Mouse (Mus musculus) thymus, postnatal 10 days (tissue): Measurements from ENCODE around the gene Hbb-bh1.
"Not testable (repeated sequence)": the region's sequence is repeated elsewhere in the genome, so short reads cannot be mapped to it uniquely, and the experiment has no call there.

Experiments
- DNase-seq, 2 experiments: peaks; one replicate each; pipeline ENCODE4 v3.0.0; 2021; ENCODE audit warnings: low spot score in 2 of 2

Gene Hbb-bh1

DNA sequence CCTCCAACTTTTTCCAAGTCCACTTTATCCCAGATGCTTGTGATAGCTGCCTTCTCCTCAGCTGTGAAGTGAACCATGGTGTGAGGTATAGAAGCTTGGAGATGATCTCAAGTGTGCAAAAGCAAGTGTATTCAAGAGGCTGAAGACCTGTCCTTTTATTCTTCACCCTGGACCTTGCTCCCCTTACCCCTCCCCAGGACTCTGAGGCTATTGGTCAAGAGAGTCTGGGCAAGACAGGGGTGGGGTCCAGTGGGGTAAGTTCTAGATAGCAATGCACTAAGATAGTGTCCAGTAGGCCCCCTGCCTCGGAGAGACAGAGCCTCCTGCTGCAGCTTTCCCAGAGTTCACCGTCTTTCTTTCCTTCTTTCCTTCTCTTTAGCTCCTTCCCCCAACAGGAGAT lies at the start of gene Hbb-bh1:
Gene Hbb-bh1 (minus strand): TSS at position 131 of the 400 bp plus-strand sequence.
- no peak for DNase-seq

DNA sequence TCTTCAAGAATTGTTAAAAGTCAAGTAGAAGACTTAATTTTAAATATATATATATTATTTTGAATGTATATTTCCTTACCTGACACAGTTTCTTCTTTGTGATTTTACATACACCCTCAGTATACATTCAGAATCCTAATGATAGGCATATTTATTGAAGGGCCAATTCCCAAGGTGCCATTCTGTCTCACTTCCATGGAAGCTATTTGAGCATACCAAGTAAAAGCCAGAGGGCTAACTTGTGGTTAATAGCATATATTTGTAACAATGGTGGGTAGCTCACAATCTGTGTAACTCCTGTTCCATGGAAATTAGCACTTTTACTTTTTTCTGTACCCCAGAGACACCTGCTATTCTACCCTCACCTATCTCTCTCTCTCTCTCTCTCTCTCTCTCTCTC lies 43.2 kb upstream of the Hbb-bh1 start, which contains the start of gene Olfr66:
Gene Olfr66 (minus strand): TSS at position 101 of the 400 bp plus-strand sequence.
- no peak for DNase-seq

DNA sequence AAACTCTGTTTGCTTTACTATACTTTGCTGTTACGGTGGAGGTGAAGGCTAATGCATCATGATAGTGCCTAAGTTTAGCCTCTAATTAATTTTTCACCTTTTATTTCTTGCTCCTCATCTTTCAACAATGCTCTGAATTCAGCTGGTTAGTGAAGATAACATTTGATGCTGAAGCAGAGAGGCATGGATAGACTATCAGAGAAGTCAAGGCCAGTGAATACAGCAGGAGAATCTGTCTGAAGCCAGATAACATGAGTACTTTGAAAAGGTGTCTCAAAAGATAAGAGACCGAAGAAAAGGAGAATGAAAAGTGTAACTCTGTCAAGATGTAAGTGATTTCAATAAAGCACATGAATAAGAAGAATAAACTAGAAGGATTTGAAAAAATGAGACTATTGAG lies 34.1 kb upstream of the Hbb-bh1 start:
- DNase-seq, result no peak

DNA sequence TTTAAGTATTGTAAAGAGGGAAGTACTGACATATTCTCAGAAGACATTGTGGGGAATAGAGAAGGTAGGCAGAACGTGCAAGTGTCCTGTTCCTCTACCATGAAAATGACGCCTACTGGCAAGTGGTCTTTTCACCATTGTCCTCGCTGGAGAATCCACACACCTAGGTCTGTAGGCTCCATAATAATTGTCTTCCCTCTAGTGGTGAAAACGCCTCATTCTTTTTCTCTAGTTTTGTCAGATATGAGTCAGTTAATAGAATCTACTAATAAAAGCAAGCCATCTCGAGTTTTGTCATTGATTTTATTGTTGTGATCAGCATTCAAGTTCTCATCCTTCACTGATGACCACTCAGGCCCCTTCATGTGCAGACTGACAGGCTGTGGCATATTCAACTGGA lies 31.5 kb upstream of the Hbb-bh1 start:
- DNase-seq, result no peak

DNA sequence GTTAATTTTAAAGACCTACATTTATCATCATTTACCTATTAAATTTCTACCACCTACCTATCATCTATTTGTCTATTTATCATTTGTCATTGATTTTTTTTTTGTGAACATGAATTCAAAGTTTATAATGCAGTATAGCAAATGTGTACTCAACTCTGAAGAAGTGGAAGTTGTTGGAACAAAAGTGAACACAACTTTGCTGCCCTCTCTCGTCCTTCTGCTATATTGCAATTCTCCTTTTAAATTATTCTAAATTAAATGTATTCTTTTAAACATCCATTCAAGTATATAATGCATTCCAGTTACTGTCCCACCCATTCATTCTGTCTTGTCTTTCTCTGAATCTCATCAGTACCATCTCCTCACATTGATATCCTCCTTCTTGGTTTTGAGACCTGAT lies 30.1 kb upstream of the Hbb-bh1 start:
- DNase-seq, result no peak

DNA sequence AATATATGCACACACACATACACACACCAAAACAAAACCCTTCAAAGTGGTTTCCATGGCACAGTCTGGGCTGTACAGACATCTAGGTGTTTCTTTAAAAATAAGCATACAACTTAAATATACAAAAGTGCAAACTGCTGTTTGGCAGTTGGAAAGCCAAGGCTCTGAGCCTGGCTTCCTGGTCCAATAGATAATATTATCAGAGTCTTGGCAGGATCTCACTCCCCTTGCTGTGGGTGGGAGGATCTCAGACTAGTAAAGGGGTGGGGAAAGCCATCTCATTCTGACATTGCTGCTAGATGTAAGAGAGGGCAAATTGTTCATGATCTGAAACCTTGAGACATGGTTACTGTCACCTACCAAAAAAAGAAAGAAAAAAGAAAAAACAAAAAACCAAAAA lies 27.7 kb upstream of the Hbb-bh1 start:
- no peak for DNase-seq

DNA sequence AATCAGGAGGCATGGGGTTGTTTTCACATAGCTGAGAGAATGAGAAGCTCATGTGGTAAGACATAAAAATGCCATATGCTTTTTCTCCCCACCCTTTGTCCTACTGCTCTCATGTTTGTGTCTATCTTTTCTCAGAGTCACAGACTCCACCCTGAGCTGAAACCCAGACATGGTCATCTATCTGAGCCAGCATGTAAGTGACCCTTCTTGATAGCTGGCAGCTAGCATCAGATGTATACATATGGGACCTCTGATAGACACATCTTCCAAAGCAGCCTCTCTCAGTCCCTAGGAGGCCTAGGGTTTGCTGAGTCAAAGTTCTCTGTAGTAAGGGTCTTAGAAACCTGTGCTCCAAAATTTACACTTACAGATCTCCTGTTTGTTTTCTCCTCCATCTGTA lies 22.8 kb upstream of the Hbb-bh1 start:
- no peak for DNase-seq

DNA sequence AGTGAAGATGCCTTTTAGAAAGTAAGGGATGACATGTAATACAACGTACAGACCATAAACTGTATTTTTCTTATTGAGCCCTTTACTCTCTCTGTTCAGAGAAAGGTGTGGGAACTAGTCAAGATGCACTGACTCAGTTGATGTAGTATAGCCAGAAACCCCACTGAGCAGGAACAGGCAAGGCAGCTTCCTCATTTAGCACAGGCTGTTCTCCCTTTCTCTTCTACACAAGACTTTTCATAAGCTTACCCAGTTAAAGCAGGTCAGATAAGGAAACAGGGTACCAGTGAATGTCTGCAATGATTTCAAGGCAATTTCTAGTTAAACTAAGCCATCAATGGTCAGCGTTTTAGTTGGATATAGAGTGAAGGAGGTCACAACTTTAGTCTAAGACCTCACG lies 18.6 kb upstream of the Hbb-bh1 start:
- DNase-seq, result no peak

DNA sequence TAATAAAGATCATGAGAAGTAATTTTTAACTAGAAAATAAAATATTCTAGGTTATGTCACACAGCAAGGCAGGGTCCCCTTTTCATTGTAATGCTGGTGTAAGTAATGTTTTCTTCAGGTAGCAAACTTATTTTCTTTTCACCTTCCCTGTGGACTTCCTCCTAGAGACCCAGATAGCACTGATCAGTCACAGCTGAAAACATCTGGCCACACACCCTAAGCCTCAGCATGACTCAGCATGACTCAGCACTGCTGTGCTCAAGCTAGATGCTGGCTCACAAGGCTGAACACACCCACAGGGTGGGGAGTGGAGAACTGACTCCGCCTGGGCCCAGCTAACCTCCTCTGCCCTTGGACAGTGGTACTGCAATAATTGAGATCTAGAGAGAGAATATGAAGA lies 17.9 kb upstream of the Hbb-bh1 start:
- no peak for DNase-seq

DNA sequence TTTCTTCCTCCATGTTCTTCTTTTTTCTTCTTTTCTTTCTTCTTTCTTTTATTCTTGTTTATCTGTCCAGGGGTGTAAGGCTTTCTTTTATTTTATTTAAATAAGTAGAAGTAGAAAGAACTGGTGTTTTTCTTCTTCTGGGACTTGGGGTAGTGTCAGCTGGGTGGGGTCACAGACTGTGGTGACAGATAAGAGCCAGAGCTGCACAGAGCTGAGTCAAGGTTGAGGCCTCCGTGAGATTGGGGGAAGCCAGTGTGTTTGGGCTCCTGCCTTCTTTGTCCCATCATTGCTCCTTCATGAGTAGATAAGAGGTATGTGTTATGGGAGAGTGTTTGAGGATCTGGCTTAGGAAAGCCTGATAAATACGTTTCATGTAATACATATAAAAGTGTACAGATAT lies 16.1 kb upstream of the Hbb-bh1 start:
- no peak for DNase-seq

DNA sequence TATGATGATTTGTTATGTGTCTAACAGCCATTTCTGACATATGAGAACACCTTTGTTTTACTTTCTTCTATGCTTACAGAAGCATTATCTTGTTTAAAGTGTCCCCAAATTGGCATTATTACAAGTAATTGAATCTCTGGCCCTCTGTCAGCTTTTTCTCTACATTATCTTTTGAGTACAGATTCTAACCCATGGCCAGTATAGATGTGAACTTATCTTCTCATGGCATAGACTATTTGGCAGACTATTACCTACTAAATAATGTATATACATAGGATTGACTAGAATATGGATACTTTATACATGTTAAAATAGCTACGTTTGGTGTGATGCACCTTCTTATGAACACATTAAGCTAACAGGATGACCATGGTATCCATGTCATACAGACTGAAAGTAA lies 11.7 kb upstream of the Hbb-bh1 start:
- DNase-seq, result no peak

DNA sequence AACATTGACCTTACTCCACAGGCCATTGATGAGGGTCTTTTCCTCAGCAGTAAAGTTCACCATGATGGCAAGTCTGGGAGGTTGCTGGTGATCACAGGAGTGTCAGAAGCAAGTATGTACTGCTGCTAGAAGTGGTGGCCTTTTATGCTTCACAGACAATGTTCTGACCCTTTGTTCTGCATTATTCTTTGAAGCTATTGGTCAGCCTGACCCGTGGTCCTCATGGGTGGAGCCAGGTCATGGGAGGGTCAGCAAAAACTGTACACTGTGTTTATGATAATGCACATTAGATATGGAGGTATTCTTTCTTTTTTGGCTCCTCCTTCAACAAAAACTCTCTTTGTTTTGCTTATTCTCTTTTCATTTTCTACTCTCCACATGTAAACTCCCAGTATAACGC lies 10.1 kb upstream of the Hbb-bh1 start, which contains the start of gene Hbb-y:
Gene Hbb-y (minus strand): TSS at position 127 of the 400 bp plus-strand sequence.
- DNase-seq, result no peak

DNA sequence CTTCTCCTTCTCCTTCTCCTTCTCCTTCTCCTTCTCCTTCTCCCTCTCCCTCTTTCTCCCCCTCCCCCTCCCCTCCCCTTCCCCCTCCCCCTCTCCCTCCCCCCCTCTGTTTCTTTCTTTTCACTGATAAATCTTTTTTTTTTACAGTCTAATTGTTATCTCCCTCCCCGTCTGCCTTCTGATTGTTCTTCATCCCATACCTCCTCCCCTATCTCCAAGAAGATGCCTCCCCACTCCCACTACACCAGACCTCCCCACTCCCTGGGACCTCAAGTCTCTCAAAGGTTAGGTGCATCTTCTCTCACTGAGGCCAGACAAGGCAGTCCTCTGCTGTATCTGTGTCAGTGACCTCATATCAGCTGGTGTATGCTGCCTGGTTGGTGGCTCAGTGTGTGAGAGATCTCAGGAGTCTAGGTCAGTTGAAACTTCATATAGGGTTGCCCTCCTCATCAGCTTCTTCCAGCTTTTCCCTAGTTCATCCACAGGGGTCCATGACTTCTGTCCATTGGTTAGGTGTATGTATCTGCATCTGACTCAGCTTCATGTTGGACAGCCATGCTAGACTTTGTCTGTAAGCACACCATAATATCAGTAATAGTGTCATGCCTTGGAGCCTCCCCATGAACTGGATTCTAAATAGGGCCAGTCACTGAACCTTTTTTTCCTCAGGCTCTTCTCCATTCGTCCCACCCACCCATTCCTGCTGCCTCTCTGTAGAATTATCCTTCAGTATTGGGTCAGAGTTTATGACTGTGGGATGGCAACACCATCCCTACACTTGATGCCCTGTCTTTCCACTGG lies 1.8 kb upstream of the Hbb-bh1 start:
- no peak for DNase-seq

DNA sequence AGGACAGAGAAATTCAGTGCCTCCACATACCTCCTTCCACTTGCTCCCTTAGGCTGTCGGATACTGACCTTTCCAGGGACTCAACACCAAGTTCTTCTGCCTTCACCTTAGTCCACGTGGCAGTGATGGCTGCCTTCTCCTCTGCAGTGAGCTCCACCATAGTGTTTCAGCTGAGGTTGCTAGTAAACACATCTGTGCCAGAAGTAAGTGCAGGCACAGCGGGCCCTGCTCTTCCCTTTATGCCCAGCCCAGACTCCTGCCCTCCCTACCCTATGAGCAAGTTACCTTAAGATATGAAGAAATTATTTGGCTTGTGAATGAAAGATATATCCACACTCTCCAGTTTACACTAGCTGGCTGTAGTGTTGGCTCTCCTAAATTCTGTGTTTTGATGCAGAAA lies 2.7 kb downstream of the Hbb-bh1 start, which contains the start of gene Hbb-bh2:
Gene Hbb-bh2 (minus strand): TSS at position 253 of the 400 bp plus-strand sequence.
- no peak for DNase-seq

DNA sequence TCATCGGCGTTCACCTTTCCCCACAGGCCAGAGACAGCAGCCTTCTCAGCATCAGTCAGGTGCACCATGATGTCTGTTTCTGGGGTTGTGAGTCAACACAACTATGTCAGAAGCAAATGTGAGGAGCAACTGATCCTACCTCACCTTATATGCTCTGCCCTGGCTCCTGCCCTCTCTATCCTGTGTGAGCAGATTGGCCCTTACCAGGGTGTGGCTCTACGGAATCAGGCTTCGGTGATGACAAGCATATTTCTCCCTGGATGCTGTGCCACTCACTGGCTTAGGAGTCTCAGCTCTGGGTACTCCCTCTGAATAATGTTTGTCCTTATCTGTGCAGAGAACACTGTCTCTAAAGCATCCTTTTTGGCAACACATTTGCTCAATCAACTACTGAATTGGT lies 15.2 kb downstream of the Hbb-bh1 start, which contains the start of gene Hbb-bs:
Gene Hbb-bs (minus strand): TSS at position 289 of the 400 bp plus-strand sequence.
- DNase-seq, result no peak

DNA sequence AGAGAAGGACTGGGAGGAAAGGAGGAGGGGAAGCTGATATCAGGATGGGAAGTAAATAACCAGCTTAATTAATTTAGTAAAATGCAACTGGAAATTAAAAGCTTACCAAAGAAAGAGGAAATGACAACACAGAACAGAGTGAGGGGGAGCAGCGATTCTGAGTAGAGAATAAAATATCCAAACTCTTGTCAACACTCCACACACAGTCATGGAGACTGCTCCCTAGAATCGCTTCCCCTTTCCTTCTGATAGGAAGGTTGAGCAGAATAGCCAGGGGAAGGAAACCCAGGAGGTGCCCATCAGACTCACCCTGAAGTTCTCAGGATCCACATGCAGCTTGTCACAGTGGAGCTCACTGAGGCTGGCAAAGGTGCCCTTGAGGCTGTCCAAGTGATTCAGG lies 15.8 kb downstream of the Hbb-bh1 start:
- DNase-seq, result not testable (repeated sequence)

DNA sequence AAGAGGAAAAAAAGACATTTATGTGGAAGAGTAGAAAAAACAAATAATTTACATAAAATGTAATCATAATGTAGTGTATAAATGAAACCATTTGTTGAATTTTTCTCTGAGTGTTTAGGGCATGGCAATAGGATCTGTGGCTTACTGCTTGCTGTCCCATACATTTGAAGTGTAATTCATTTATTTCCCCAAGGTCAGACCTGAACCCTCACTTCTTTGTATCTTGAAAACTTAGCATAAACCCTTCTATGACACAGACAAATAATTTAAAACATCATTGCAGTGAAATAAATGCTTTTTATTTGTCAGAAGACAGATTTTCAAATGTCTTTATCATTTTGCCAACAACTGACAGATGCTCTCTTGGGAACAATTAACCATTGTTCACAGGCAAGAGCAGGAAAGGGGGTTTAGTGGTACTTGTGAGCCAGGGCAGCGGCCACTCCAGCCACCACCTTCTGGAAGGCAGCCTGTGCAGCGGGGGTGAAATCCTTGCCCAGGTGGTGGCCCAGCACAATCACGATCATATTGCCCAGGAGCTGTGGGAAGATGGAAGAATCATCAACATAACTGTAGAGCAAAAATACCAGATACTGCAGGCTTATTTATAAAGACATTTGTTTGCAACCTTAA lies 16.6 kb downstream of the Hbb-bh1 start:
- DNase-seq, result no peak

DNA sequence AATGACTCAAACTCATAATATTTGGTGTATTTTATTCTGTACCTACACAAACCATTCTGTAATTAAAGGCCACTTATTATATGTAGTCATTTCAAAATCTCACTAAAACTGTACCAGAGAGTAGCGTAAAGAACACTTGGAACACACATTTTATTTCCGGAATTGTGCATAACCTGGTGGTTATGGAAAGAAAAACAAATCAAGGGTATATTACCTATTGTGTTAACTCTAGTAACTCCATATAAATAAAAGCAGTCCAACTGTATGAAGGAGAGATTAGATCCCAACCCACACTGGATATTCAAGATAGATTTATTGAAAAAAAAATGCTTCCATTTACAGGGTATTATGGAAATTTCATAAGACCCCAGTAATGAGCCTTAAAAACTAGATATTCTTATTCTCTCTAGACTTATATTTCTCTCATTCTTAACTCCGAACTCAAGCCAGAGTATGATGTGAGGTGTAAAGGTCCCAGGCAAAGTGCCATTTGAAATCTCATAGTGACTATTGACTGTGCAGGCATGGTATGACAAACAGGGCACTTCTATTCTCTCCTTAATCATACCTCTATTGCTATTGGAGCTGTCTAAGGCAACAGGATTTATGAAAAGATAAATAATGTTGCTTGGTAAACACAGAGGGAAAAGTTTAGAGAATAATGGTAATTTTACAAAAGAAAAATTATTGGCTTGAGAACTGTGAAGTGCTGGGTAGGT lies 17.3 kb downstream of the Hbb-bh1 start:
- no peak for DNase-seq

DNA sequence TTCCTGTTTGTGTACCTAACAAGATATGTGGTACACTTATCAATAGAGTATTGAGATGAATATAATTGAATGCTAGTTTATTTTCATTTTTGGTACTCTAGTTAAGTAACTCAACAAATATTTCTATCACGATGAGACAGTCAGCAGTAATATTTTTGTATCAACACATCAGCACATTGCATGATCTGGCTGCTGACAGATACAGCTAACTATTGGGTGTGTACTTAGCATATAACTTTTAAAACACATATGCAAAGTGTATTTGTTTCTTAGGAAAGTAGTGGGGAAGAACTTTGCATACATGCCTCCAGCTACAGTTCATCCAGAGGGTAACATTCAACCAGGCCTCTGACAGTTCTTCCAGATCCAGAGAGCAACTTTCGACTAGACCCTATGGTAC lies 18.4 kb downstream of the Hbb-bh1 start:
- no peak for DNase-seq

DNA sequence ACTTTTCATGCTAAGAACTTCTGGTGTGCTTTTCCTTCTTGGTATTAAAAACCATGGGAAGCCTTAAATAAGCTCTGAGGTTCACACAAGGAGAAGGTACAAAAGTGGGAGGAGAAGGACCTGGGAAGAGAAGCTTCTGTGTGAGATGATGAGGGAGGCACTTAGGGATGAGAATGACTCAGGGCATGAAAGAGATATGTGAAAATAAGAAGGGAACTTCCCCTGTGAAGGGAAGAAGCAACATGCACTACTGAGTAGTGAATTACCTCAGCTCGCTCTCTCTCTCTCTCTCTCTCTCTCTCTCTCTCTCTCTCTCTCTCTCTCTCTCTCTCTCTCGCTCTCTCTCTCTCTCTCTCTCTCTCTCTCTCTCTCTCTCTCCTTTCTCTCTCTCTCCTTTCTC lies 27.9 kb downstream of the Hbb-bh1 start:
- not testable (repeated sequence) for DNase-seq

DNA sequence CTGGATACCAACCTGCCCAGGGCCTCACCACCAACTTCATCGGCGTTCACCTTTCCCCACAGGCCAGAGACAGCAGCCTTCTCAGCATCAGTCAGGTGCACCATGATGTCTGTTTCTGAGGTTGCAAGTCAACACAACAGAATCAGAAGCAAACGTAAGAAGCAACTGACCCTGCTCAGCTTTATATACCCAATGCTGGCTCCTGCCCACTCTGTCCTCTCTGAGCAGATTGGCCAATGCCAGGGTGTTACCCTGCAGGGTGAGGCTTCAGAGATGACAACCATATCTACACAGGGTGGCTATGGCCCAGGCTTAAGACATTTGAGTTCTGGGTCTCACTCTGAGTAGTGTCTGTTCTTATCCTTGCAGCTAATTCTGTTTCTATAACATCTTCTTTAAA lies 29.2 kb downstream of the Hbb-bh1 start, which contains the start of gene Hbb-bt:
Gene Hbb-bt (minus strand): TSS at position 231 of the 400 bp plus-strand sequence.
- DNase-seq, result no peak

DNA sequence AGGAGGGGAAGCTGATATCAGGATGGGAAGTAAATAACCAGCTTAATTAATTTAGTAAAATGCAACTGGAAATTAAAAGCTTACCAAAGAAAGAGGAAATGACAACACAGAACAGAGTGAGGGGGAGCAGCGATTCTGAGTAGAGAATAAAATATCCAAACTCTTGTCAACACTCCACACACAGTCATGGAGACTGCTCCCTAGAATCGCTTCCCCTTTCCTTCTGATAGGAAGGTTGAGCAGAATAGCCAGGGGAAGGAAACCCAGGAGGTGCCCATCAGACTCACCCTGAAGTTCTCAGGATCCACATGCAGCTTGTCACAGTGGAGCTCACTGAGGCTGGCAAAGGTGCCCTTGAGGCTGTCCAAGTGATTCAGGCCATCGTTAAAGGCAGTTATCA lies 29.8 kb downstream of the Hbb-bh1 start:
- not testable (repeated sequence) for DNase-seq
